Mouse (Mus musculus): ENCODE measurements around the gene Ube2q1. TPM values are rescaled to one million over a fixed set of nuclear protein-coding genes. Genes with fewer than 3 reads are reported as not detected.

Ube2q1 gene
- total RNA-seq (2021) (10 to 100 TPM; 24.0 to 25.5 TPM), polyA plus RNA-seq (2012; rRNA removed) (14.6 and 18.8 TPM in 2 replicates)
- long read RNA-seq, transcript Ube2q1-201 (13 exons, 3,077 nt), result major isoform, 37 of 46 reads
- long read RNA-seq, partial matches to known transcripts, result 1 of 46 reads
- long read RNA-seq, other reads (novel, unspliced or antisense), result 8 of 46 reads

DNA sequence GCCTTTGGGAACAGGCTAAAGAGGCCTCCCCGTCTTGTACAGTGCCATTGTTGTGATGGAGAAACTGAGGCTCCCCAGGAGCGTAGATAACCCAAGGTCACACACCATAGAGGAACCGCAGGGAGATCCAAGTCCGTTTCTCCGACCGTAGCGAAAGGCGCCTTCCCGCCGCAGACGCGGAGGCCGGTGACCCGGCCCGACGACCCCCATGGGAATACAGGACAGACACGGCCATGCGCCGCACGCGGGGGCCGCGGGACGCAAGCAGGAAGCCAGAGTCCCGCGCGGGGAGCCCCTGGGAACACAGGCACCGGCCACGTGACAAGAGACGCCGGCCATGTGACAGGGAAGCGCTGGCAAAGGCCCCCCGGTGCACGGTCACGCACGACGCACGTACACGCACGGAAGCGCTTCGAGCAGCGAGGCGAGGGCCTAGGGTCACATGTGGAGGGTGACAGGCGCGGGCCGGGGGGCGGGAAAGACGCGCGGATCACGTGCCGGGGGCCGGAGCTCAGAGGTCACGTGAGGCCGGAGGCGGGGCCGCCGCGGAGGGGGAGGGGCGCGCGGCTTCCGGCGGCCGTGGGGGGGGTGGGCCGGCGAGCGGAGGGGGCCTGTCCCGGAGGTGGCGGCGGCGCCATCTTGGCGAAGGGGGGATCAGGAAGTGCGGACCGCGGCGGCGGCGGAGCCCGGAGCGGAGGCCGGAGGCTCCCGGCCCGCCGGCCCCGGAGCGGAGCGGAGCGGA is at the start of gene Ube2q1:
Gene Ube2q1 (plus strand): TSS at position 649 of the 742 bp plus-strand sequence.
- TF ChIP-seq EP300 (IDR thresholded peaks at IDR 0.05; ENCODE audit: insufficient read depth, low read depth, low read length), result peak; percentile 65; the same call in 1 of the 2 replicates
- no peak for TF ChIP-seq CTCF (IDR thresholded peaks at IDR 0.05)
- 1% methylated on average over 72 of the region's 90 CpGs for WGBS
- peak; percentile 95 to 97 for DNase-seq
- peak within 1 kb of the TSS; percentile 74 for H3K4me3 ChIP-seq
- no peaks in the 10 kb centered on the region; the same call in 1 of the 2 replicates for H3K36me3 ChIP-seq (ENCODE audit: control insufficient read depth, insufficient read depth, low read length)
- peak within 1 kb of the TSS; percentile 81 for H3K27ac ChIP-seq
- no peaks in the 10 kb centered on the region for H3K79me2 ChIP-seq (replicated peaks; ENCODE audit: control insufficient read depth, insufficient read depth, low read length)
- peak within 1 kb of the TSS; percentile 89 for H3K9ac ChIP-seq (ENCODE audit: low read depth, low read length)
- H3K27me3 ChIP-seq (ENCODE audit: control insufficient read depth, insufficient read depth, low read length), result no peaks in the 10 kb centered on the region
- intact Hi-C loops (cut with DNase I), result loop anchor here (1.0 to 5.0 kb wide), 4 partner anchors 43 to 306 kb away; no protein-coding TSS in a partner anchor
- H3K4me1 ChIP-seq (ENCODE audit: control insufficient read depth, insufficient read depth, low read length), result peaks cover 10% of the 10 kb centered on the region

DNA sequence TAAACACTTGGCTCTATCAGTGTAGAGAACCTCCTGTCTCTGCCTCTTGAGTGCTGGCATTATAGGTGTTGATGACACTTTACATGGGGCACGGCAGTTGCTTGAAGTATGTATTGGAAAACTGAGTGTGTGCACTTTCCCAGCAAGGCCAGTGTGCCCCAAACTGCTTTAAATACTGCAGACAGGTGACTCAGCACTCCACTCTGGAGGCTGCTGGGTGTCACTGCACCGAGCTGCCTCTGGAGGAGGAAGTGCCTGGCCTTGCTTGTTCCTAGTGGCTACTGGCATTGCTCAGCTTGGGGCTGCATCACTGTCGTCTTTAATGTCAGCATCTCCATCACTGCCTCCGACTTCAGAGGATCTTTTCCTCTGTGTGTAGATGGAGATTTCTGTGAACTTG is 46.4 kb upstream of the Ube2q1 start:
- peak; percentile 39 to 41 for DNase-seq
- no peak overlapping the region for H3K27ac ChIP-seq
- peaks cover 3% of the 10 kb centered on the region for H3K4me1 ChIP-seq (ENCODE audit: control insufficient read depth, insufficient read depth, low read length)
- intact Hi-C loops (cut with DNase I), result loop anchor here (5.0 kb wide), 1 partner anchor 270 kb away; no protein-coding TSS in a partner anchor
- no peaks in the 10 kb centered on the region for H3K36me3 ChIP-seq (ENCODE audit: control insufficient read depth, insufficient read depth, low read length)
- TF ChIP-seq POLR2A (IDR thresholded peaks at IDR 0.05; ENCODE audit: insufficient read depth, low read depth, low read length) (no peak), CTCF (IDR thresholded peaks at IDR 0.05) (peak; percentile 69), EP300 (IDR thresholded peaks at IDR 0.05; ENCODE audit: insufficient read depth, low read depth, low read length) (no peak)
- no peak overlapping the region for H3K9ac ChIP-seq (ENCODE audit: low read depth, low read length)
- 14% methylated on average over 4 of the region's 4 CpGs for WGBS
- H3K27me3 ChIP-seq (ENCODE audit: control insufficient read depth, insufficient read depth, low read length), result no peaks in the 10 kb centered on the region
- H3K79me2 ChIP-seq (replicated peaks; ENCODE audit: control insufficient read depth, insufficient read depth, low read length), result no peaks in the 10 kb centered on the region
- H3K4me3 ChIP-seq, result no peak overlapping the region

GRCm38 (mm10) chr3:89728848-89729247 is 44.6 kb upstream of the Ube2q1 start:
- no peak overlapping the region for H3K9ac ChIP-seq (ENCODE audit: low read depth, low read length)
- no peak overlapping the region for H3K4me3 ChIP-seq
- peaks cover 3% of the 10 kb centered on the region; the same call in 1 of the 2 replicates for H3K79me2 ChIP-seq (replicated peaks; ENCODE audit: control insufficient read depth, insufficient read depth, low read length)
- no peaks in the 10 kb centered on the region for H3K36me3 ChIP-seq (ENCODE audit: control insufficient read depth, insufficient read depth, low read length)
- no peak overlapping the region for H3K27ac ChIP-seq
- H3K27me3 ChIP-seq (ENCODE audit: control insufficient read depth, insufficient read depth, low read length), result no peaks in the 10 kb centered on the region
- WGBS, result 85% methylated on average over 2 of the region's 2 CpGs
- peaks cover 5% of the 10 kb centered on the region for H3K4me1 ChIP-seq (ENCODE audit: control insufficient read depth, insufficient read depth, low read length)
- DNase-seq, result no peak
- intact Hi-C loops (cut with DNase I), result loop anchor here (5.0 kb wide), 1 partner anchor 272 kb away; no protein-coding TSS in a partner anchor
- TF ChIP-seq CTCF (IDR thresholded peaks at IDR 0.05) (peak; percentile 37), EP300 (IDR thresholded peaks at IDR 0.05; ENCODE audit: insufficient read depth, low read depth, low read length) (no peak)

DNA sequence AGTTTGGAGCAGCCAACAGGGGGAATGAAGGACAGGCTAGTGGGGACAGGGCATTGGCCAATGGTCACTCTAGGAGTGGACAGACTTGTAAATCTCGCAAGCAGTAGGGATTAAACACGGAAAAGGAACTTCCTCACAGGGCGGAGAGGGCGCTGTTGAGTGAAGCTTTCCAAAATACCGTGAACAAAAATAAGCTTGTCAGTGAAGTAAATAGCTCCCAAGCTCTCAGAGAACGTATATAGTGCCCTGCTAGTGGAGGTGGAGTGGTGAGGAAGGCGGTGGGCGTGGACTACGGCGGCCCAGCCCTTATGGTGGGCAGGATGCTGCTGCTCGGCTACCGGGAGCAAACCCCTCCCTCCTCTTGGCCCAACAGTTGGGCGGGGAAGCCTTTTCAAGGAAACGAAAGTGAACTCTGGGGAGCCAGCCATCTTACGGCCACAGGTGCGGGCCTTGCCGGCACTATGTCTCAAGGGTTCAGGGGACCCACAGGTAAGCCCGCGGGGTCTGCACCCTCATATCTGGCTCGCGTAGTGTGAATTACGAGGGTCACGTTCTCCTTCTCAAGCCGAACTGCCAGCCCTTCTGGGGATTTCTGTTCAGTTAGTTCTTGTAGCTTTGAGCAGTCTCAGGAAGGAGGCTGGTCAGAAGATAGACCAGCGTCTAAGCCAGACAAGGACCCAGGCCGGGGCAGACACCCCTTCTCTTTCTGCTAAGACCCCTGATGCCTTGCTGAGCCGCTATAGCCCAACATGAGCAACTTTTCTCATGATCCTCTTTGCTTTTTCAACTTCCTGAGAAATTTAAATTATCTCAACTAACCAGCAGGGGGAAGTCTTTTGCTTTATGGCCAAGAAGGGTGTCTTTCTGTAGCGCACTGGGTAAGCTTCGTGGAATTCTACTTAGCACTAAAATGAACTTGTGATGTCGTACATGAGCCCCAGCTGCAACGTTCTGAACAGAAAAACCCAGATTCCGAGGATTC is 42.8 kb upstream of the Ube2q1 start:
- Histone ChIP-seq H3K27me3 (ENCODE audit: control insufficient read depth, insufficient read depth, low read length) (no peaks in the 10 kb centered on the region), H3K79me2 (replicated peaks; ENCODE audit: control insufficient read depth, insufficient read depth, low read length) (peaks cover 3% of the 10 kb centered on the region; the same call in 1 of the 2 replicates), H3K27ac (peak overlapping the region; percentile 86), H3K36me3 (ENCODE audit: control insufficient read depth, insufficient read depth, low read length) (no peaks in the 10 kb centered on the region), H3K4me3 (peak overlapping the region; percentile 73), H3K4me1 (ENCODE audit: control insufficient read depth, insufficient read depth, low read length) (peaks cover 5% of the 10 kb centered on the region), H3K9ac (ENCODE audit: low read depth, low read length) (peak overlapping the region; percentile 76)
- under 1% methylated on average over 32 of the region's 32 CpGs for WGBS
- DNase-seq, result peak; percentile 88 to 93
- TF ChIP-seq EP300 (IDR thresholded peaks at IDR 0.05; ENCODE audit: insufficient read depth, low read depth, low read length) (peak; percentile 53; the same call in 1 of the 2 replicates), CTCF (IDR thresholded peaks at IDR 0.05) (peak; percentile 78), POLR2A (IDR thresholded peaks at IDR 0.05; ENCODE audit: insufficient read depth, low read depth, low read length) (peak; percentile 89)
- intact Hi-C loops (cut with DNase I), result loop anchor here (1.0 to 2.0 kb wide), 3 partner anchors 34 to 128 kb away; partner anchors contain the start of gene Chrnb2

- Histone ChIP-seq H3K79me2 (replicated peaks; ENCODE audit: control insufficient read depth, insufficient read depth, low read length) (peaks cover 3% of the 10 kb centered on the region; the same call in 1 of the 2 replicates), H3K4me1 (ENCODE audit: control insufficient read depth, insufficient read depth, low read length) (peaks cover 5% of the 10 kb centered on the region), H3K27me3 (ENCODE audit: control insufficient read depth, insufficient read depth, low read length) (no peaks in the 10 kb centered on the region), H3K36me3 (ENCODE audit: control insufficient read depth, insufficient read depth, low read length) (no peaks in the 10 kb centered on the region), H3K4me3 (no peak overlapping the region), H3K27ac (no peak overlapping the region), H3K9ac (ENCODE audit: low read depth, low read length) (no peak overlapping the region)
- DNase-seq, result no peak
- WGBS, result 47% methylated on average over 4 of the region's 4 CpGs
- intact Hi-C loops (cut with DNase I), result no loop called here
- TF ChIP-seq CTCF (IDR thresholded peaks at IDR 0.05), result no peak
- no peak for TF ChIP-seq POLR2A (IDR thresholded peaks at IDR 0.05; ENCODE audit: insufficient read depth, low read depth, low read length)
- no peak for TF ChIP-seq EP300 (IDR thresholded peaks at IDR 0.05; ENCODE audit: insufficient read depth, low read depth, low read length)
Measured at GRCm38 (mm10) chr3:89732091-89732490, 41.3 kb upstream of the Ube2q1 start.
